Mouse (Mus musculus) embryonic facial prominence, embryonic 13.5 days (tissue): ENCODE results near the gene Zbtb12. TPM values are rescaled to one million over a fixed set of nuclear protein-coding genes. Genes with fewer than 3 reads are reported as not detected.

Experiments
- ATAC-seq: fragments of 200-750 bp; cut with Nextera tagmentation; 2 replicates; pipeline ENCODE4 v1.8.0; 2017; ENCODE audit warnings: low read depth; ENCODE audit not compliant: insufficient number of reproducible peaks, insufficient read depth, low FRiP score, low TSS enrichment
- H3K27ac ChIP-seq: fragments of 300-500 bp; sonication (generic); 2 replicates; pipeline ENCODE4 v1.5.1; 2015; ENCODE audit warnings: moderate library complexity, mild to moderate bottlenecking, inconsistent platforms
- H3K27me3 ChIP-seq: fragments of 300-500 bp; sonication (generic); 2 replicates; pipeline ENCODE4 v1.6.1; 2015; ENCODE audit warnings: mild to moderate bottlenecking, inconsistent platforms
- H3K36me3 ChIP-seq: fragments of 300-500 bp; sonication (generic); 2 replicates; pipeline ENCODE4 v1.6.1; 2015; ENCODE audit warnings: mild to moderate bottlenecking, inconsistent platforms
- H3K4me1 ChIP-seq: fragments of 300-500 bp; sonication (generic); 2 replicates; pipeline ENCODE4 v1.6.1; 2015; ENCODE audit warnings: inconsistent platforms
- H3K4me2 ChIP-seq: fragments of 300-500 bp; sonication (generic); 2 replicates; pipeline ENCODE4 v1.6.1; 2015; ENCODE audit warnings: moderate library complexity, mild to moderate bottlenecking, inconsistent platforms
- H3K4me3 ChIP-seq: fragments of 300-500 bp; sonication (generic); 2 replicates; pipeline ENCODE4 v1.5.1; 2015; ENCODE audit warnings: mild to moderate bottlenecking, inconsistent platforms
- H3K9ac ChIP-seq: fragments of 300-500 bp; sonication (generic); 2 replicates; pipeline ENCODE4 v1.6.1; 2015; ENCODE audit warnings: mild to moderate bottlenecking, inconsistent platforms
- H3K9me3 ChIP-seq: fragments of 300-500 bp; sonication (generic); 2 replicates; pipeline ENCODE4 v1.6.1; 2016; ENCODE audit warnings: inconsistent platforms
- WGBS: fragments of 180-500 bp; shearing (Covaris S2); methylation state at CpG from one replicate; pipeline ENCODE4 v1.1.7; 2015; ENCODE audit warnings: mixed read lengths; 5-methylcytosine and 5-hydroxymethylcytosine counted together
- polyA plus RNA-seq: library from polyadenylated mRNA; unstranded; fragments of >200 nt; fragmentation: Nextera tagmentation; extraction: Ambion mirVana; gene quantifications from 2 replicates; pipeline ENCODE4 v1.2.1, GENCODE M21; 2015

Gene Zbtb12
- polyA plus RNA-seq, 1 experiment from 2014 or later: 7.1 TPM

- H3K27ac ChIP-seq: peak within 1 kb of the TSS; percentile 57; the same call in 1 of the 2 replicates
- H3K4me1 ChIP-seq: peaks cover 25% of the 10 kb centered on the region
- whole genome bisulfite sequencing: under 1% methylated on average over 63 of the region's 65 CpGs
- ATAC-seq: peak; percentile 95
- peak within 1 kb of the TSS; percentile 72 for H3K4me2 ChIP-seq
- H3K27me3 ChIP-seq: no peaks in the 10 kb centered on the region
- H3K9ac ChIP-seq: peak within 1 kb of the TSS; percentile 94
- peaks cover 62% of the 10 kb centered on the region for H3K36me3 ChIP-seq
- H3K4me3 ChIP-seq: peak within 1 kb of the TSS; percentile 98
- H3K9me3 ChIP-seq: no peaks in the 10 kb centered on the region
Observed at GRCm38 (mm10) chr17:34849722-34850516, 29.4 kb upstream of the Zbtb12 start, which contains the start of the genes Skiv2l and Nelfe. TSS of gene Skiv2l (minus strand) at chr17:34850210. TSS of gene Nelfe (plus strand) at chr17:34850391.

- Histone ChIP-seq H3K4me2 (peak overlapping the region; percentile 72), H3K27ac (peak overlapping the region; percentile 57; the same call in 1 of the 2 replicates), H3K27me3 (no peaks in the 10 kb centered on the region), H3K9me3 (no peaks in the 10 kb centered on the region), H3K4me3 (peak overlapping the region; percentile 98), H3K36me3 (peaks cover 62% of the 10 kb centered on the region), H3K4me1 (peaks cover 25% of the 10 kb centered on the region), H3K9ac (peak overlapping the region; percentile 94)
- WGBS: 2% methylated on average over 25 of the region's 25 CpGs
- ATAC-seq: no peak
Observed at GRCm38 (mm10) chr17:34850517-34851125, 28.7 kb upstream of the Zbtb12 start.

GRCm38 (mm10) chr17:34853511-34853910 lies 25.8 kb upstream of the Zbtb12 start:
- Histone ChIP-seq H3K4me1 (peaks cover 25% of the 10 kb centered on the region), H3K9me3 (no peaks in the 10 kb centered on the region), H3K27ac (no peak overlapping the region), H3K27me3 (no peaks in the 10 kb centered on the region), H3K36me3 (peaks cover 58% of the 10 kb centered on the region), H3K4me3 (no peak overlapping the region), H3K9ac (peak overlapping the region; percentile 49), H3K4me2 (no peak overlapping the region)
- 51% methylated on average over 8 of the region's 8 CpGs for WGBS
- no peak for ATAC-seq

GRCm38 (mm10) chr17:34854761-34855160 lies 24.5 kb upstream of the Zbtb12 start:
- Histone ChIP-seq H3K9ac (0 out of 2 replicates have a peak overlapping the region, but pooled peaks have one; percentile 0), H3K9me3 (no peaks in the 10 kb centered on the region), H3K36me3 (peaks cover 58% of the 10 kb centered on the region), H3K4me1 (peaks cover 18% of the 10 kb centered on the region), H3K27me3 (no peaks in the 10 kb centered on the region), H3K27ac (no peak overlapping the region), H3K4me3 (no peak overlapping the region), H3K4me2 (no peak overlapping the region)
- no peak for ATAC-seq
- 83% methylated on average over 3 of the region's 3 CpGs for WGBS

GRCm38 (mm10) chr17:34855825-34856224 lies 23.5 kb upstream of the Zbtb12 start:
- H3K36me3 ChIP-seq: peaks cover 58% of the 10 kb centered on the region
- H3K9ac ChIP-seq: no peak overlapping the region
- ATAC-seq: no peak
- H3K27ac ChIP-seq: no peak overlapping the region
- H3K4me1 ChIP-seq: peaks cover 15% of the 10 kb centered on the region
- H3K9me3 ChIP-seq: no peaks in the 10 kb centered on the region
- no peak overlapping the region for H3K4me2 ChIP-seq
- WGBS: 32% methylated on average over 3 of the region's 3 CpGs
- no peaks in the 10 kb centered on the region for H3K27me3 ChIP-seq
- H3K4me3 ChIP-seq: no peak overlapping the region

GRCm38 (mm10) chr17:34858670-34859069 lies 20.6 kb upstream of the Zbtb12 start:
- no peak overlapping the region for H3K4me3 ChIP-seq
- H3K9ac ChIP-seq: no peak overlapping the region
- H3K4me2 ChIP-seq: no peak overlapping the region
- WGBS: 86% methylated on average over 4 of the region's 4 CpGs
- ATAC-seq: no peak
- H3K27me3 ChIP-seq: 0 out of 2 replicates have a peak, but pooled peaks cover 5% of the 10 kb centered on the region
- peaks cover 42% of the 10 kb centered on the region for H3K36me3 ChIP-seq
- H3K27ac ChIP-seq: no peak overlapping the region
- H3K9me3 ChIP-seq: no peaks in the 10 kb centered on the region
- H3K4me1 ChIP-seq: no peaks in the 10 kb centered on the region

GRCm38 (mm10) chr17:34860514-34860913 lies 18.8 kb upstream of the Zbtb12 start:
- ATAC-seq: no peak
- Histone ChIP-seq H3K36me3 (peaks cover 23% of the 10 kb centered on the region), H3K27me3 (0 out of 2 replicates have a peak, but pooled peaks cover 5% of the 10 kb centered on the region), H3K4me3 (no peak overlapping the region), H3K9me3 (no peaks in the 10 kb centered on the region), H3K27ac (no peak overlapping the region), H3K9ac (no peak overlapping the region), H3K4me1 (no peaks in the 10 kb centered on the region), H3K4me2 (no peak overlapping the region)
- 86% methylated on average over 9 of the region's 9 CpGs for WGBS

- Histone ChIP-seq H3K4me3 (no peak overlapping the region), H3K9me3 (no peaks in the 10 kb centered on the region), H3K27me3 (0 out of 2 replicates have a peak, but pooled peaks cover 5% of the 10 kb centered on the region), H3K4me1 (no peaks in the 10 kb centered on the region), H3K4me2 (no peak overlapping the region), H3K36me3 (peaks cover 12% of the 10 kb centered on the region), H3K9ac (peak overlapping the region; percentile 21; the same call in 1 of the 2 replicates), H3K27ac (no peak overlapping the region)
- 72% methylated on average over 13 of the region's 13 CpGs for WGBS
- ATAC-seq: no peak
Observed at GRCm38 (mm10) chr17:34861704-34862415, 17.4 kb upstream of the Zbtb12 start.

GRCm38 (mm10) chr17:34862416-34863081 lies 16.7 kb upstream of the Zbtb12 start, which contains the start of gene Cfb:
TSS of gene Cfb (minus strand) at chr17:34862518.
- 0 out of 2 replicates have a peak, but pooled peaks cover 5% of the 10 kb centered on the region for H3K27me3 ChIP-seq
- H3K4me3 ChIP-seq: no peak within 1 kb of the TSS
- no peak for ATAC-seq
- 58% methylated on average over 8 of the region's 8 CpGs for WGBS
- no peak within 1 kb of the TSS for H3K27ac ChIP-seq
- H3K4me2 ChIP-seq: no peak within 1 kb of the TSS
- H3K36me3 ChIP-seq: peaks cover 5% of the 10 kb centered on the region
- H3K4me1 ChIP-seq: no peaks in the 10 kb centered on the region
- no peaks in the 10 kb centered on the region for H3K9me3 ChIP-seq
- H3K9ac ChIP-seq: peak within 1 kb of the TSS; percentile 21; the same call in 1 of the 2 replicates

GRCm38 (mm10) chr17:34865981-34866380 lies 13.3 kb upstream of the Zbtb12 start:
- no peaks in the 10 kb centered on the region for H3K36me3 ChIP-seq
- H3K27me3 ChIP-seq: 0 out of 2 replicates have a peak, but pooled peaks cover 5% of the 10 kb centered on the region
- H3K4me1 ChIP-seq: no peaks in the 10 kb centered on the region
- H3K4me3 ChIP-seq: no peak overlapping the region
- no peak overlapping the region for H3K4me2 ChIP-seq
- H3K27ac ChIP-seq: no peak overlapping the region
- H3K9ac ChIP-seq: no peak overlapping the region
- H3K9me3 ChIP-seq: no peaks in the 10 kb centered on the region
- whole genome bisulfite sequencing: 53% methylated on average over 7 of the region's 7 CpGs
- ATAC-seq: no peak

GRCm38 (mm10) chr17:34874321-34874720 lies 5.0 kb upstream of the Zbtb12 start:
- H3K4me1 ChIP-seq: peaks cover 2% of the 10 kb centered on the region; the same call in 1 of the 2 replicates

More at GRCm38 (mm10) chr17:34874321-34874720, 5.0 kb upstream of the Zbtb12 start:
- WGBS: 90% methylated on average over 6 of the region's 6 CpGs
- H3K27ac ChIP-seq: no peak overlapping the region
- no peak overlapping the region for H3K4me2 ChIP-seq
- no peak for ATAC-seq
- no peak overlapping the region for H3K4me3 ChIP-seq
- no peak overlapping the region for H3K9ac ChIP-seq
- no peaks in the 10 kb centered on the region for H3K27me3 ChIP-seq
- H3K9me3 ChIP-seq: no peaks in the 10 kb centered on the region
- no peaks in the 10 kb centered on the region for H3K36me3 ChIP-seq
